Mouse (Mus musculus) limb, embryonic 15.5 days (tissue): ENCODE data around the gene Sapcd1. TPM values are rescaled to one million over a fixed set of nuclear protein-coding genes. Genes with fewer than 3 reads are reported as not detected.
A peak's percentile ranks its signal among the peaks of the same experiment; 100 is the strongest.

ENCODE experiments used
- ATAC-seq: fragments of 200-750 bp; cut with Nextera tagmentation; 2 replicates; pipeline ENCODE4 v1.8.0; 2017; ENCODE audit warnings: low read depth, moderate TSS enrichment; ENCODE audit not compliant: insufficient number of reproducible peaks, low FRiP score, low TSS enrichment
- H3K27ac ChIP-seq: fragments of 300-500 bp; sonication (generic); 2 replicates; pipeline ENCODE4 v1.5.1; 2015; ENCODE audit warnings: moderate library complexity, mild to moderate bottlenecking, inconsistent platforms
- H3K27me3 ChIP-seq: fragments of 300-500 bp; sonication (generic); 2 replicates; pipeline ENCODE4 v1.6.1; 2015; ENCODE audit warnings: inconsistent platforms
- H3K36me3 ChIP-seq: fragments of 300-500 bp; sonication (generic); 2 replicates; pipeline ENCODE4 v1.6.1; 2015; ENCODE audit warnings: inconsistent platforms
- H3K4me1 ChIP-seq: fragments of 300-500 bp; sonication (generic); 2 replicates; pipeline ENCODE4 v1.6.1; 2015; ENCODE audit warnings: inconsistent platforms
- H3K4me2 ChIP-seq: fragments of 300-500 bp; sonication (generic); 2 replicates; pipeline ENCODE4 v1.6.1; 2015; ENCODE audit warnings: mild to moderate bottlenecking, inconsistent platforms
- H3K4me3 ChIP-seq: fragments of 300-500 bp; sonication (generic); 2 replicates; pipeline ENCODE4 v1.5.1; 2015; ENCODE audit warnings: mild to moderate bottlenecking, inconsistent platforms
- H3K9ac ChIP-seq: fragments of 300-500 bp; sonication (generic); 2 replicates; pipeline ENCODE4 v1.6.1; 2015; ENCODE audit warnings: inconsistent platforms
- H3K9me3 ChIP-seq: fragments of 300-500 bp; sonication (generic); 2 replicates; pipeline ENCODE4 v1.6.1; 2016; ENCODE audit warnings: inconsistent platforms
- WGBS: fragments of 180-500 bp; shearing (Covaris S2); methylation state at CpG from one replicate; pipeline ENCODE4 v1.1.7; 2015; 5-methylcytosine and 5-hydroxymethylcytosine counted together
- polyA plus RNA-seq: library from polyadenylated mRNA; unstranded; fragments of >200 nt; fragmentation: Nextera tagmentation; extraction: Ambion mirVana; gene quantifications from 2 replicates; pipeline ENCODE4 v1.2.1, GENCODE M21; 2015

Sapcd1 gene
- polyA plus RNA-seq, 1 experiment from 2014 or later: 9.4 TPM

DNA sequence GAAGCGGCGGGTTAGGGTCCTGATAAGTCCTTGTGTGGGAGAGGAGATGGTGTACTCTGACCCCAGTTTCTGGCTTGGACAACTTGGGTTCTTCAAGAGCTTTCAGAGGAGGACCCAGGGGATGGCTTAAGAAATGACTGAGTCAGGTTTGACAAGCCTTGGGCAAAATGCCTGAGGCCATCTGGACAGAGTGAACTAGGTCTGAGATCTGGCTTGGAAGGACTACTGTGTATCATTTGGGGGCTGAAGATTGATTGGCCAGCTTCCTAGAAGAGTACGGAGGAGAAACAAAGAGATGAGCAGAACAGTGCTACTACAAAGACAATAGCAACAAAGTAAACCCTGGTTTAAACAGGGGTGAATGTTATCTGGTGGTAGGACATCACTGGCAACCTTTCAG is 35.6 kb upstream of the Sapcd1 start:
- peaks cover 45% of the 10 kb centered on the region for H3K27me3 ChIP-seq
- peaks cover 22% of the 10 kb centered on the region for H3K36me3 ChIP-seq
- H3K27ac ChIP-seq: no peak overlapping the region
- no peak overlapping the region for H3K4me2 ChIP-seq
- ATAC-seq: no peak
- no peak overlapping the region for H3K9ac ChIP-seq
- H3K4me3 ChIP-seq: no peak overlapping the region
- no peaks in the 10 kb centered on the region for H3K9me3 ChIP-seq
- peaks cover 40% of the 10 kb centered on the region for H3K4me1 ChIP-seq
- WGBS: 92% methylated on average over 3 of the region's 3 CpGs

DNA sequence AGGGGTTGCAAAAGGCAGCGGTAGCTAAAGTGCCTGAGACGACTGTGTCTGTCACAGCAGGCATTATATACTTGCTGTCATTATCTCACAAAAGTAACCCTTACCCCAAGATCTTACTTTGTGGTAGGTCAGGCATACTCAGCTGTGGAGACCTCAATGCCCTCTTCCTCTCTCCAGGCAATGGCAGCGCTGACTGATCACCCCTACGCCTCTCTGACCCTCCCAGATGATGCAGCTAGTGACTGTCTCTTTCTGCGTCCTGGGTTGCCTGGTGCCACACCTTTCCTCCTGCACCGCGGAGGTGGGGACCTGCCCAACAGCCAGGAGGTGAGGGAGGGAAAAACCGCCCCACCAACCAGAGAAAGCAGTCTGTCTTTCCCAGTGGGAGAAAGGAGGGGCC is 33.5 kb upstream of the Sapcd1 start:
- H3K4me3 ChIP-seq: 0 out of 2 replicates have a peak overlapping the region, but pooled peaks have one; percentile 68
- H3K4me1 ChIP-seq: peaks cover 43% of the 10 kb centered on the region
- WGBS: 75% methylated on average over 8 of the region's 8 CpGs
- H3K36me3 ChIP-seq: peaks cover 39% of the 10 kb centered on the region
- no peak for ATAC-seq
- no peak overlapping the region for H3K9ac ChIP-seq
- no peak overlapping the region; the same call in 1 of the 2 replicates for H3K27ac ChIP-seq
- no peak overlapping the region for H3K4me2 ChIP-seq
- H3K27me3 ChIP-seq: peaks cover 25% of the 10 kb centered on the region
- no peaks in the 10 kb centered on the region for H3K9me3 ChIP-seq

DNA sequence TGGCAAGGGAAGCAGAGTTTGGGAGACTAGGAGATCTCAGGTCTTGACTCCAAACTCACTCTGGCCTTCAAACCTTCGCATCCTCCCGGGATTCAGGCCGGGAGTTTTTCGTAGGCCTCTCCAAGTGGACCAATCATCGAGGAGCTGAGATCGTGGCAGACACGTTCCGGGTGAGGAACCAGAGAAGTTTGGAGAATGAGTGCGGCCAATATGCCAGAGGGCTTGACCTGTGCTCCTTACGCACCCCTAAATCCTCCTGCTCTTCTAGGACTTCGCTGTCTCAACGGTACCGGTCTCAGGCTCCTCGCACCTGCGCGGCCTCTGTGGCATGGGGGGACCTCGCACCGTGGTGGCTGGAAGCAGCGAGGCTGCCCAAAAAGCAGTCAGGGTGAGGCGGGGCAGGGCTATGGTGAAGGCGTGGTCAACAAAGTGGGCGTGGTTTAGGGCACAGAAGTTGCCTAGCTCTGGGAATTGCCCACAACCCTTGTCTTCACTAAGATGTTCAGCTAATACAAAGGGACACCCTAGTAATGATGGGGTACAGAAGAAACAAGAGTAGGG is 33.0 kb upstream of the Sapcd1 start:
- H3K27me3 ChIP-seq: peaks cover 20% of the 10 kb centered on the region
- H3K36me3 ChIP-seq: peaks cover 44% of the 10 kb centered on the region
- peak overlapping the region; percentile 68 for H3K4me3 ChIP-seq
- peak overlapping the region; percentile 95; the same call in 1 of the 2 replicates for H3K27ac ChIP-seq
- no peaks in the 10 kb centered on the region for H3K9me3 ChIP-seq
- no peak for ATAC-seq
- 62% methylated on average over 22 of the region's 22 CpGs for WGBS
- peak overlapping the region; percentile 70; the same call in 1 of the 2 replicates for H3K9ac ChIP-seq
- H3K4me2 ChIP-seq: peak overlapping the region; percentile 84
- peaks cover 43% of the 10 kb centered on the region for H3K4me1 ChIP-seq

DNA sequence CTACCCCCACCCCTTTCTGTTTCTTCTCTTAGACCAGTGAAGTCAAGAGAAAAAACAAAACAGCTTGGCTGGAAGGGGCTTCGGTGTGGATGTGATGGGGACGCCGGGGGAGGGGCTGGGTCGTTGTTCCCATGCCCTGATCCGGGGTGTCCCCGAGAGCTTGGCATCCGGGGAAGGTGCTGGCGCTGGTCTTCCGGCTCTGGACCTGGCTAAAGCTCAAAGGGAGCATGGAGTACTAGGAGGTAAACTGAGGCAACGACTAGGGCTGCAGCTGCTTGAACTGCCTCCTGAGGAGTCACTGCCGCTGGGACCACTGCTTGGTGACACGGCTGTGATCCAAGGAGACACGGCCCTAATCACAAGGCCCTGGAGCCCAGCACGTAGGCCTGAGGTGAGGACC is 32.3 kb upstream of the Sapcd1 start:
- no peak for ATAC-seq
- 20% methylated on average over 14 of the region's 14 CpGs for WGBS

DNA sequence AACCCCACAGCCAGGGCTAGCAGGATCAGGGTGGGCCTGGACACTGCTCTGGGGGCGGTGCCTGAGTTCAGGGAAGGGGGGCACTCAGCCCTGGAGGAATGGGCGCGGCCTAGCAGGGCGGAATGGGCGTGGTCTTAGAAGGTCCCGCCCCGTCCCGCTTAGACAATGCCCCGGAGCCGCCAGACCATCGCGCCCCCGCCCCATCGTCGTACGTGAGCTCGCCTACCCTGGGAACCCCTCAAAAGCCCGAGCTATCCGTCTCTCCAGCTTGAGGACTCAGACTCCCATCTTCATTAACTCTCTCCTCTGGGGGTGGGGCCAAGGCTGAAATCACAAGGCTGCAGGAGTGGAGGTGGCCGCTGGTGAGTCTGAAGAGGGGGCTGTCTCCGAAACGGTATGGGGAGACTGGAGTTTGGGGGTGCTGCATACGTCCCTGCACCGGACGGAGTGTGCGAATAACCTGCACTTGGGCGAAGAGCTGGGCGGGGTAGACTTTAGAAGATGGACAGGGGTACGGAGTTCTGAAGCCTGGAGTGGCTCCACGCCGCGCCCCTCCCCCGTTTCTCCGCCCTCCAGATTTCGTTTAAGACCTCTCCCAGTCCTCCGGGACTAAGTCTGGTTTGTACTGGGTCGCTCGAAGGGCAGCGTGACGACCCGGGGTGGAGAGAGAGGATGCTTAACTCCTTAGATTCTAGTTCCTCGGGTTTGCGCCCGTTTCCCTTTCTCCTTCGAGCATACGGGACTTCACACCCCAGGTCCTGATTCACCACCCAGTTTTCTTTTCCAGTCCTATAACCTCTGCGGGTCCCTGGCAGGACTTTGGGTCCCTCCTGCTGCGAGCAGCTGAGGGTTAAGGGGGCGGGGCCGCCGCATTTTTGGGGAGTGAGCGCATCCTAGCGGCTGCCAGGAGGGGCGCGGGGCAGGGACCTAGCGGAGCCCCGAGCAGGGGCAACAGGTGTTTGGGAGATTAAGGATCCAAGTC is 31.4 kb upstream of the Sapcd1 start, which contains the start of gene Ddah2:
TSS of gene Ddah2 (plus strand) at position 125 of the 982 bp plus-strand sequence.
- Histone ChIP-seq H3K4me2 (peak within 1 kb of the TSS; percentile 84), H3K4me3 (peak within 1 kb of the TSS; percentile 68), H3K36me3 (peaks cover 57% of the 10 kb centered on the region), H3K4me1 (peaks cover 28% of the 10 kb centered on the region), H3K27me3 (peaks cover 5% of the 10 kb centered on the region; the same call in 1 of the 2 replicates), H3K27ac (peak within 1 kb of the TSS; percentile 95), H3K9ac (peak within 1 kb of the TSS; percentile 70), H3K9me3 (no peaks in the 10 kb centered on the region)
- peak; percentile 89 for ATAC-seq
- under 1% methylated on average over 57 of the region's 57 CpGs for WGBS

More for the DNA sequence above, 32.3 kb upstream of the Sapcd1 start:
- peak overlapping the region; percentile 84 for H3K4me2 ChIP-seq
- peaks cover 12% of the 10 kb centered on the region for H3K27me3 ChIP-seq
- peak overlapping the region; percentile 70 for H3K9ac ChIP-seq
- peaks cover 36% of the 10 kb centered on the region for H3K4me1 ChIP-seq
- H3K27ac ChIP-seq: peak overlapping the region; percentile 95
- H3K36me3 ChIP-seq: peaks cover 52% of the 10 kb centered on the region
- H3K9me3 ChIP-seq: no peaks in the 10 kb centered on the region
- peak overlapping the region; percentile 68 for H3K4me3 ChIP-seq

DNA sequence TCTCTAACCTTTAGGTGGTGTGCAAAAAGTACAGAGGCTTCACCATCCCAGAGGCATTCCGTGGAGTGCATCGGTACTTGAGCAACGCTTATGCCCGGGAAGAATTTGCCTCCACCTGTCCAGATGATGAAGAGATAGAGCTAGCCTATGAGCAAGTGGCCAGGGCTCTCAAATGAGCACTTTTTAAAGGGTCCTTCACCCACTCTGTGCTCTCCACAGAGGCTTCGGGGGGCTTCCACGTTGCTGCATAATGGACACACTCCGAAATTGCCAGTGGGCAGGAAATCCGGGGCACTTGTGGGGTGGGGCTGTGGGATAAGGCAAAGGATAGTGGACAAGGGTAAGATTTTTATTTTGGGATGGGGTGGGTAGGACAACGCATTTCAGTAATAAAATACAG is 30.5 kb upstream of the Sapcd1 start:
- Histone ChIP-seq H3K9me3 (no peaks in the 10 kb centered on the region), H3K4me2 (no peak overlapping the region), H3K36me3 (peaks cover 66% of the 10 kb centered on the region), H3K27ac (peak overlapping the region; percentile 95), H3K27me3 (no peaks in the 10 kb centered on the region), H3K4me1 (peaks cover 28% of the 10 kb centered on the region), H3K9ac (no peak overlapping the region), H3K4me3 (peak overlapping the region; percentile 68)
- 59% methylated on average over 9 of the region's 9 CpGs for WGBS
- ATAC-seq: no peak

DNA sequence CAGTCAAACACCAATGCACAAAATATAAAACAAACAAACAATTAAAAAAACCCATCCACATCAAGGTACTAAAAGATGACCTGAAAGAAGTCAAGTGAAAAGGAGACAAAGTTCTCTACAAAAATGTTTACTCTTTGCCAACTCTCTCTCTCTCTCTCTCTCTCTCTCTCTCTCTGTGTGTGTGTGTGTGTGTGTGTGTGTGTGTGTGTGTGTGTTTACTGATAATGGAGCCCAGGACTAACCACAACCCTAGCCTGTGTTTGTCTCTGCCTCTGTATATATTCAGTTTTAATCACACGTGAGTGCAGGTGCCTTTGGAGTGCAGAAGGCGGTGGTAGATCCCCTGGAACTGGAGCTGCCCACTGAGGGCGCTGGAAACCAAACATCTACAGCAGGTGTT is 29.3 kb upstream of the Sapcd1 start:
- 90% methylated on average over 3 of the region's 3 CpGs for WGBS
- Histone ChIP-seq H3K36me3 (peaks cover 70% of the 10 kb centered on the region), H3K27ac (no peak overlapping the region), H3K4me2 (no peak overlapping the region), H3K9ac (no peak overlapping the region), H3K4me1 (peaks cover 38% of the 10 kb centered on the region), H3K4me3 (no peak overlapping the region), H3K9me3 (no peaks in the 10 kb centered on the region), H3K27me3 (no peaks in the 10 kb centered on the region)
- no peak for ATAC-seq

DNA sequence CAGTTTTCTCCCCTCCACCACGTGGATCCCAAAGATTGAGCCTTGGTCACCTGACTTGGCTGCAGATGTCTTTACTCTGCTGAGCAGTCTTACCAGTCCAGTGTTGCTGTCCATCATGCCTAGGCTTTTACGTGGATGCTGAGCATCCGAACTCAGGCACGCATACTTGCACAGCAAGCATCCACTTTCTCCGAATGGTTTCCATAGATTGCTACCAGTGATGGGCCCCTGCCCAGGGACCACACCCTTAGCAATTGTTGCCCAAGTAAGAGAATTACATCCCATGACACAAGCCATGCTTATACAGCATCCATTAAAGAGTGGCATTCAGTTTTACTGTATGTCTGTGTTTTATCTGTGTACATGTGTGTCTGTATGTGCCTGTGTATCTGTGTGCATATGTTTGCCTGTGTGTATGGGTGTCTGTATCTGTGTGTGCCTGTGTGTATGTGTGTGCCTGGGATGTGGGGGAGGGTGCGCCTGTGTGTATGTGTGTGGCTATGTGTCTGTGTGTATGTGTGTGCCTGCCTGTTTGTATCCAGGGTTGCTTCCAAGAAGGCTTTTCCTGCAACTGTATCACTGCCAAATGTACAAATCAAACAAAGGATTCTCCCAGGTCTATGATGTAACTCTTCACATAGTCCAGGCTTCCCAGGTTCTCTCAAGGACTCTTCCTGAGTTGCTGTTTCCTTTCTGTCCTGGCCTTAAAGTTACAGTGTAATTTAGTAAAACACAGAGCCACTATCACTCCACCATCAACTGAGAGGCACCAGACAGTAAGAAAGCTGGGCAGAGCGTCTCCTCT is 28.1 kb upstream of the Sapcd1 start:
- no peak overlapping the region for H3K9ac ChIP-seq
- peaks cover 35% of the 10 kb centered on the region for H3K4me1 ChIP-seq
- no peaks in the 10 kb centered on the region for H3K27me3 ChIP-seq
- ATAC-seq: no peak
- WGBS: 88% methylated on average over 7 of the region's 7 CpGs
- H3K9me3 ChIP-seq: no peaks in the 10 kb centered on the region
- H3K36me3 ChIP-seq: peaks cover 61% of the 10 kb centered on the region
- H3K4me3 ChIP-seq: no peak overlapping the region
- no peak overlapping the region for H3K4me2 ChIP-seq
- no peak overlapping the region for H3K27ac ChIP-seq

DNA sequence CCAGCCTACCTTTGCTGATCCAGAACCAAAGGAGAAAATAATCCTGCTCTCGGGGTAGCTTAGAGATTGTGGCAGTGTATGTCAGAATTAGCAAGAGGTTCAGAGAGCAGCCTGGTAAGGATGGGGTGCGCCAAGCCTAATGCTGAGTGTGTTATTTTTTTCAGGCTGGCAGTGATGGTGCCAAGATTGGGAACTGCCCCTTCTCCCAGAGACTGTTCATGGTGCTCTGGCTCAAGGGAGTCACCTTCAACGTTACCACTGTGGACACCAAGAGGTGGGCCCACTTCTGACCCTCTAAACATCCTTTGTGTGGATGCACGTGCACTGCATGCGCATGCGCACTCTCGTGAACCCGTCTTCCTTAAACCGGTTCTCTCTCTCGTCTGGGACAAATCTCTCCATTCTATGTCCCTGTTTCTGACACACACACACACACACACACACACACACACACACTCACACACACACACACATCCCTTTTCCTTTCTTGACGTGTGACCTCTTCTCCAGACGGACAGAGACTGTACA is 24.5 kb upstream of the Sapcd1 start:
- H3K27me3 ChIP-seq: no peaks in the 10 kb centered on the region
- peaks cover 39% of the 10 kb centered on the region for H3K4me1 ChIP-seq
- H3K9me3 ChIP-seq: no peaks in the 10 kb centered on the region
- no peak for ATAC-seq
- peak overlapping the region; percentile 70 for H3K4me2 ChIP-seq
- WGBS: 82% methylated on average over 12 of the region's 12 CpGs
- H3K27ac ChIP-seq: peak overlapping the region; percentile 99
- peak overlapping the region; percentile 65 for H3K9ac ChIP-seq
- H3K4me3 ChIP-seq: peak overlapping the region; percentile 66
- peaks cover 46% of the 10 kb centered on the region for H3K36me3 ChIP-seq

DNA sequence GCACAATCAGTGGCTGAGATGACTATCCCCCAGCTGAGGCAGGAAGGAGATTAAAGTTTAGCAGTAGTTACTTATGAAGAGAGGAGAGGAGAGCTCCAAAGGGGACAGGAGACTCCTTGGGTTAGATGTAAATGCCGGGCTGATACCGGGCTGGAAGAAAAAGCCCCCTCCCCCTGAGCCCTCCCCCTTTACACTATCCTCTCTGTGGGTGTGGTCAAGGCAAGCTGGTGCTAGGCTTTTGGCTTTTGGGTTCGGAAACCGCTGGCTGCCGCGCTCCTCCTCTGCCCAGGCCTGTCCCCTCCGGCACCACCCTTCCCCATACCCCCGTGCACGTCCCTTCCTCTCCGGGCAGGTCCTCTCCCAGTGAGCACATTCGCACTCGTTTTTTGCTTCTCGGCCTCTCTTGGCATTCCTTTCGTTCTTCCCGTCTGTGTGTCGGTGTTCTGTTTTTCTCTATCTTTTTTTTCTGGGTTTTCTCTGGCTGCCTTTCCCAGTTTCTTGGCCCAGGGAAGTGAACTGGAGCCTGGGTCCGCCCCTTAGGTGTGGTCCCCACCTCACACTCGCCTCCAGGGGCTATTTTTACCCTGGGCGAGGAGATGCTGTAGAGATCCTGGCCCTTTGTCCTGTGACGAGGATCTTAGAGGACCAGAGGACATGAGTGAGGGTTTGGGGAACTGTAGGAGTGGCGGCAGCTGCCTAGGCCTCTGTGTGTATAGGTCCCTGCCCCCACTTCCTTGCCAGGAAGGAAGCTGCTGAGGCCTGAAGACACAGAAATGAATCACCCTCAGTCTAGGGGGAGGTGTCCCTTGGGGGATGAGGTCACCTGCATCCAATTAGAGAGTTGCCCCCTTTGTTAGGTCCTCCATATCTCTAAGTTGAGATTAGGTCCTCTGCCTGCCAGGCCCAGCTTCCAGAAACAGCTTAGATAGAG is 23.6 kb upstream of the Sapcd1 start:
- Histone ChIP-seq H3K4me3 (peak overlapping the region; percentile 66), H3K9ac (peak overlapping the region; percentile 65), H3K4me2 (peak overlapping the region; percentile 70), H3K4me1 (peaks cover 47% of the 10 kb centered on the region), H3K27ac (peak overlapping the region; percentile 99), H3K27me3 (no peaks in the 10 kb centered on the region), H3K9me3 (no peaks in the 10 kb centered on the region), H3K36me3 (peaks cover 41% of the 10 kb centered on the region)
- WGBS: 1% methylated on average over 21 of the region's 21 CpGs
- ATAC-seq: peak; percentile 45; the same call in 1 of the 2 replicates
